Mouse (Mus musculus) left cerebral cortex, adult 18-20 months (tissue): ENCODE results near the gene Hnrnpa3. TPM values are rescaled to one million over a fixed set of nuclear protein-coding genes. Genes with fewer than 3 reads are reported as not detected.
"Not testable (repeated sequence)": the region's sequence is repeated elsewhere in the genome, so short reads cannot be mapped to it uniquely, and the experiment has no call there.

Source experiments
- DNase-seq, 2 experiments: peaks; one replicate each; pipeline ENCODE4 v3.0.0; 2021 to 2022; ENCODE audit warnings: low spot score in 2 of 2, mixed read lengths in 1 of 2
- total RNA-seq, 2 experiments: library from RNA; stranded (reverse); gene quantifications; 2 replicates each; pipeline ENCODE4 v1.2.3; 2021

Hnrnpa3 gene
- total RNA-seq, 2 experiments from 2014 or later: 268 to 300 TPM

DNA sequence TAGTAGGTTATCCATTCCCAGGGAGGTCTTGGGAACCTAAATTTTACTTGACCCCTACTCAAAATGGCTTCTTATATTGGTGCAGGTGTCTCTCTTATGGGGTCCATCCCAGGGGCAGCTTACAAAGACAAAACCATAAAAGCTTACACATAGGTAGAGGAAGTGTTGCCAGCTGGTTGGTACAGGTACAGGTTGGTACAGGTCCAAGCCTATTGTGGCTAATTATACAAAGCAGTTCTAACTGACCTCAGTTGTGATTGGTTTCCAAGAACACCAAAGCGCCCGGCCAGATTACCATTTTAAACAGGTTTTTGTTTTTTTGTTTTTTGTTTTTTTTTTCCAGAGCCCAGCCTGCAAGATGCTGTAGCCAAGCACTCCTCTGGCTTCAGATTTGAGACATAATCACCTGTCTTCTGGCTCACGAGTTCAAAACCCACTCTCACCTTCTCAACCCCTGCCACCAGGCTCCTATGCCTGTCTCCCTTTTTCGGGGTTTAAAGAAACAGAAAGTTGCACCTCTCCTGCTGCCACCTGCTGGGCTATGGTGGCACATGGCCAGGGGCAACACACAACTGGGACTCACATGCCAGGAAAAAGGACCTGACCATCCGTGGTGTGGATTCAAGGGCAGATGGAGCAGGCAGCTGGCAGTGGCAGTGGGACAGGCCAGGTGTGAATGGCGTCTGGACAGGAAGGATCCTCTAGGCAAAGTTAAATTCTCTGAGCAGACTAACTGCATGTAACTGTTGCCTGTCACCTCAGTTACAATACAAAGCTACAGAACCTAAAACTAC, 22.6 kb upstream of the Hnrnpa3 start:
- DNase-seq: no peak

DNA sequence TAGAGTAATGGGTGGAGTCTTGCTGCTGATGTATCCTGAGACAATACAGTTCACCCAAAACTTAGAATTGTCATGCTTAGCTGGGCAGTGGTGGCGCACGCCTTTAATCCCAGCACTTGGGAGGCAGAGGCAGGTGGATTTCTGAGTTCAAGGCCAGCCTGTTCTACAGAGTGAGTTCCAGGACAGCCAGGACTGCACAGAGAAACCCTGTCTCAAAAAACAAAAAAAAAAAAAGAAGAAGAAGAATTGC, 22.1 kb upstream of the Hnrnpa3 start:
- DNase-seq: not testable (repeated sequence)

DNA sequence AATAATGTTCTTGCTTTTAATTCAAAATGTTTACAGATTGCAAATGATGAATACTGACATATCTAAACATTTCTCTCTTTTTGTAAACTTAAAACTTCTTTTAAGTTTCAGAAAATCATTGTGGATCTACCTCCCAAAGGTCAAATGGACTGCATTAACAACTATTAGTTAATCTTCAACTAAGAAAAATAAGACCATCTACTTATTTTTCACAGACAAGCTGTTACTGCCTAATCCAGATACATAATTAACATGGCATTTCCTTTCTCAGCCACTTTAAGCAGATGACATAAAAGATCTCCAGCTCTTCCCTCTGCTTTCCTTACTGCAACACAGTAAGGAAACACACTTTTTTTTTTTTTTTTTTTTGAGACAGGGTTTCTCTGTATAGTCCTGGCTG, 21.7 kb upstream of the Hnrnpa3 start:
- no peak for DNase-seq

DNA sequence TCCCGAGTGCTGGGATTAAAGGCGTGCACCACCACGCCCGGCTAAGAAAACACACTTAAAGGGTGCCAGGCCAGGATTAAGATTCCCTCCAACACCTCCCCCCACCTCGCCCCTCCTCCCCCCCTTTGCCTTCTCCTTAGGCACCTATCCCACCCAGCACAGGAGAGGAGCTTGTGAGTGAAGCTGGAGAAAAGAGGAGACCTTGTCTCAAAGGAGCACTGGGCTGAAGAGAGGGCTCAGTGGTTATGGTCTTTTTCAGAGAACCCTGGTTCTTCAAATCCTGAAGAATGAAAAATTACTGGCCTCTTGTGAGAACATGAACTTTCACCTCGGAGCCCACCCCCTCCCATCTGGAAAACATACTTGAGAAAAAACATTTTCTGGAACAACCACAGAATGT, 21.2 kb upstream of the Hnrnpa3 start:
- DNase-seq: not testable (repeated sequence)

DNA sequence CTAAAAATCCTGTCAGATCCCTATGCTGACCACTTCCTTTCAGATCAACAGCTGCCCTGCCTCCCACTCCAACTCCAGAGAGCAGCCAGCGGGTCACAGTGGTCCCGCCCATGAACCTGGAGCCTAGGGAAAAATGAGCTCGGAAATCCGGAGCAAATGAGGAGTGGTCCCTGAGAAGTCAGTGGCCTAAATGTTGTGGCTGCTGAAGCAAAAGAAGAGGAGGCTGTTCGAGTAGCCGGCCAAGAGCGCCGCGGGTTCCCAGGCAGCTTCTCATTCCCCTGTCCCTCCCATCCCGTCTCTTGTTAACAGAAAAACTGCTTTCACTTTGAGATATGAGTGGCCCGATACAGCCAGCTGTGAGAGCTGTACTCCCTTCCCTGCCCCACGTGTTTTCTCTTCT, 19.5 kb upstream of the Hnrnpa3 start:
- DNase-seq: not testable (repeated sequence)

DNA sequence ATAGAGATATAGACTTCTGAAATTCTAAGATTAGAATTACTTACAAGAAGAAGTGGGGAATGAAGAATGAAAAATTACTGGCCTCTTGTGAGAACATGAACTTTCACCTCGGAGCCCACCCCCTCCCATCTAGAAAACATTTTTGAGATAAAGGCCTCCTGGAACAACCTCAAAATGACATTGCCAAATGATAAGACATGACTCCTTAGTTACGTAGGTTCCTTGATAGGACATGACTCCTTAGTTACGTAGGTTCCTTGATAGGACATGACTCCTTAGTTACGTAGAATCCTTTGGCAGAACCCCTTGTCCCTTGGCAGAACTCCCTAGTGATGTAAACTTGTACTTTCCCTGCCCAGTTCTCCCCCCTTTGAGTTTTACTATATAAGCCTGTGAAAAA, 16.7 kb upstream of the Hnrnpa3 start:
- DNase-seq: not testable (repeated sequence)

DNA sequence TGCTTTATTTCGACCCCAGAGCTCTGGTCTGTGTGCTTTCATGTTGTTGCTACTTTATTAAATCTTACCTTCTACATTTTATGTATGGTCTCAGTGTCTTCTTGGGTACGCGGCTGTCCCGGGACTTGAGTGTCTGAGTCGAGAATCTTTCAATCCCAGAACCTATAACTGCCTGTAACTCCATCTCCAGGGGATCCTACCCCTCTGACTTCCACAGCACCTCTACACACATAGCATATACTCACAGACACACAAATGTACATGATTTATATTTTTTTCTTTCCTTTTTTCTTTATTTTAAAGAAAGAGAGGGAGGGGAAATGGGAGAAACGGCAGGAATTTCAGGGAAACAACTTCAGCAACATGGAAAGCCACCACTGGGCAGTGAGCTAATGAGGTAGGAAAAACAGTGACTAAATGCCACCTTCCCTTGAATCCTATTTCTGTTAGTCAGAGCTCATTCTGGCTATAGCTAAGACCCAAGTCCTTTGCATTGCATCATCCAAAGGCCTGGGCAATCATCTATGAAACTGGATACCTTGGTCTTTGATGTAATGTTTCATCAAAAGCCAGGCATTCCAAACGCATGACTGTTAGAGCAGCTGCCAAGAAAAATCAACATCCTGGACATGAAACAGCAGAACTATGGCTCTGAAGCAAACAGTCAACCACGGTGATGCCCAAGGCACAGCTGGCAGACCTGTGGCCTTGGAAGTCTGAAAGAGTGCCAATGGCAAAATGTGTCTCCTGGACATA, 16.1 kb upstream of the Hnrnpa3 start:
- DNase-seq: no peak

DNA sequence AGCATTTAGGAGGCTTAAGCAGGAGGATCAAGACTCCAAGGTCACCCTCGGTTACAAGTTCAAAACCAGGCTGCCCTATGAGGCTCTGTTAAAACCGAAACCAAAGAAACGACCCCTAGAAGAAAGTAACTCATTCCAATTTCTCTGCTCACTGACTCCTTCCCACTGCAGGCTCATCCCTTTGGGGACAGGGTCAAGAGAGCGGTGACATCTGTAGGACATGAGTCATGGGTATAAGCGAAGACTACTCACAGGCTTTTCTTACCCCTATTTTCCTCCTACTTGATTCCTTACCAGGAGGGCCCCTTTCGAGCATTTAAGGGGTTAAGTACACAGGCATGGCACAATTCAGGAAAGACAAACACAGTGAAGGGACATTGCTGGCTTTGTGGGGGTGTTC, 15.1 kb upstream of the Hnrnpa3 start:
- DNase-seq: no peak

DNA sequence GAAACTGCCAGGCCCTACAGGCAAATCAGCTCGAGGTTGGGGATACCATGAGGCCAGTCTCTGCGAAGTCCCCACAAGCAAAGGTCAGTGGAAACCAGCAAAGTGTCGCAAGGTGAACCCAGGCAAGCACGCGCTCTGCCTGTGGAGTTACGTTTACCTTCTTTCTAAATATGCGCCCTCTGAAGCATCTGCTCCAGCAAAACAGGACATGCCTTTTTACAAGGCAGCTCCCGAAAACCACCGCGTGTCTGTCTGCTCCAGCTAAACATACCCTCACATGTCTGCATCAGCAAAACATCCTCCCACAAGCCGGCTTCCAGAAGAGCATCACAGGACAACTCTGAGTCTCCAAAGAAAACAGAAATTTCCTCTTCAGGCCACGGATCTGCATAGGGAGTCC, 13.8 kb upstream of the Hnrnpa3 start:
- DNase-seq: no peak

DNA sequence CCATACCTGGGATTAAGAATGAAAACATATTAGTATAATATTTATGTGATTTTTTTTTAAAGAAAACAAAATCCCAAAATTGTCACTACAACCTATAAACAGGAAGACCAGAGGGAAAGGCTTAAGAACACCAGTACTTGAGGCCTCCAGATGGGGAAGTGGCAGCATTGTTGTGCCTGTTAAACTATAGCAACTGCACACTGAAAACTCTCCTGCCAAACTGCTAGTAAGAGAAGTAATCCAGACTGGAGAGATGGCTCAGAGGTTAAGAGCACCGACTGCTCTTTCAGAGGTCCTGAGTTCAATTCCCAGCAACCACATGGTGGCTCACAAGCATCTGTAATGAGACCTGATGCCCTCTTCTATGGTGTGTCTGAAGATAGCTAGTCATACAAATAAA, 8.6 kb upstream of the Hnrnpa3 start:
- DNase-seq: no peak

DNA sequence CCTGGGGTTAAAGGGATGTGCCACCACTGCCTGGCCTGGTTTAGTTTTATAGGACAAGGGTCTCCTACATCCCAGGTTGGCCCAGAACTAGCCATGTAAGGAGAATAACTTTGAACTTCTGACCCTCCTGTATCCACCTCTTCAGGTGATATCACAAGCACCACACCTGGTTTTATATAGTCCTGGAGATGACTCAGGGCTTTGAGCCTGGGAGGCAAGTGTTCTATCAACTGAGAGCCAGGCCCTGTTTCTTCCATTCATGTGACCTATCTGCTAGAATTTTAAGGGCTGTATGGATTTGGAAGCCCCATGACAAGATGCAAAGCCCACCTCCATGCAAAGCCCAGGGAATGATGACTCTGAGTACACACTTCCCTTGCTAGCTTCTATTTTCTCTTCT, 5.9 kb upstream of the Hnrnpa3 start:
- DNase-seq: no peak

DNA sequence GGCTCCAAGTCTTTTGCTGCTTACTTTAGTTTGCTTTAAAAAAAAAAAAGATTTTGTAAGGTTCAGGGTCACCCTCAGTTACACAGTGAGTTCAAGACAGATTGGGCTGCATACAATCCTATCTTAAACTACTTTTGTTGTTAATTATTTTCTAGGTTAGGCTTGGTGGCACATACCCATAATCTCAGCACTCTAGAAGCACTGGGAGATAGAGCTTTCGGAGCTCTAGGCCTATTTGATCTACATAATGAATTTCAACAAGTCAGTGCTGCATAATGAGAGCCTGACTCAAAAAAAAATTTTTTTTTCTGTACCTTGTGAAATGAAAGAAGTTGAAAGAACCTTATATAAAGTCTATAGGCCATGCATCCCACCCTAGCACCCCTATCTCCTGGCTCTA, 4.4 kb upstream of the Hnrnpa3 start:
- DNase-seq: no peak

DNA sequence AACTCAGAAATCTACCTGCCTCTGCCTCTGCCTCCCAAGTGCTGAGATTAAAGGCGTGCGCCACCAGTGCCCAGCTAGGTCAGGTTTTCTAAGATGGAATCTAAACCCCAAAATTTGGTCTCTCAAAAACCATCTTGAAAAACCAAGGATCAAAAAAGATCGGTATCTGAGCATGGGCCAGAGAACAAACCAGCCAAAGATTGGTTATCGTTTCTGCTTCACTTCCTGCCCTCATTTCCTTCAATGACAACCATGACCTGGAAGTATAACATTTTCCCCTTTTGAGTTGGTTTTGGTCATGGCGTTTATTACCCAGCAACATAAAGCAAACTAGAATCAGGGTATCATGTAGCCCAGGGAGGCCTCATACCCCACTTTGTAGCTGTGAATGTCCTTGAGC, 2.1 kb upstream of the Hnrnpa3 start:
- no peak for DNase-seq

DNA sequence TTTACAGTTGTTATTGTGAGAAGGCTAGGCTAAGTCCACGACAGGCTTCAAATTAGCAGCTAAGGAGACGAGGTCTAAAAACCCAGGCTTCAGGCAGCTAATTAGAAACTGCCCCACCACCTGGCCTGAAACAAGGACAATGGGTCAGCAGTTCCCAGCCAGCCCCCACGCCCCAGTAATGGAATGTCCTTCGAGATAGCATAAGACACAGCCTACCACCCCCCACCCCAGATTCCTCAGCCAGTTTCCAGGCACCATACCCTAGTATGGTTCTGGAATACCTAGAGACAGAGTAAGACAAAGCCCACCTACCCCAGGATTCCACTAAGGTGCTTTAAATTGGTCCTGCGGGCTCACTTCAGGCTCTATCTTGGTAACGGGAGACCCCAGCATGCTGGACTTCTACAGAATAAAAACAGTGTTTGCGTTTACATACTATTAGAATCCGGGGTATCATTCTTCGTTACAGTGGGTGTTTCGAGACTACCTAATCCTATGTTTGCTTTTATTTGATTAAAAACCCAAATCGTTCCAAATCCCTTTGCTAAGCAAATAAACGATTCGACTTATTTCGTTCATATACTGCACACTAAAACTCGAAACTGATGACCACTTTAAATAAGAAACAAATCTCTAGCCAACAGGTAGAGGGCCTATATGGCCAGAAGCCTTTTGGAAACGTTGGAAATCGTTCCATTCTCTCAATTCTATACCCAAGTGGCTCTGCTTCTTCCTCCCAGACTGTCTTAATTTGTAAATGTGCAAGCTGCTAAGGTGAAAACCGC, 962 bp upstream of the Hnrnpa3 start:
- no peak for DNase-seq

DNA sequence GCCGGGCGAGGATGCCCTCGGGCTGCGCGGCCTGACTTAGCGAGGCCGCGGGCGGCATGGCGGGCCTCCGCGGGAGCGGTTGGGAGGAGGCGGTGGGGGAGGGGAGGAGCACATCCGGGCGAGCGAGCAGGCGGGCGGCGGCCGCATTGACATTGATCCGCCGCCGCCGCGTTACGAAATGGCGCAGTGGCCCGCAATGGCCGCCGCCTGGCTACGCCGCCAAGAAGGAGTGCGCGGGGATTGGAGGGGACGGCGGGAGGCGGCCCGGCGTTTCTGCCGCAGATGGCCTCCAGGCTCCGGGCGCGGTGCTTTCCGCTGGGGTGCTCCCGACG, 534 bp downstream of the Hnrnpa3 start:
- DNase-seq: peak; percentile 93 to 94

DNA sequence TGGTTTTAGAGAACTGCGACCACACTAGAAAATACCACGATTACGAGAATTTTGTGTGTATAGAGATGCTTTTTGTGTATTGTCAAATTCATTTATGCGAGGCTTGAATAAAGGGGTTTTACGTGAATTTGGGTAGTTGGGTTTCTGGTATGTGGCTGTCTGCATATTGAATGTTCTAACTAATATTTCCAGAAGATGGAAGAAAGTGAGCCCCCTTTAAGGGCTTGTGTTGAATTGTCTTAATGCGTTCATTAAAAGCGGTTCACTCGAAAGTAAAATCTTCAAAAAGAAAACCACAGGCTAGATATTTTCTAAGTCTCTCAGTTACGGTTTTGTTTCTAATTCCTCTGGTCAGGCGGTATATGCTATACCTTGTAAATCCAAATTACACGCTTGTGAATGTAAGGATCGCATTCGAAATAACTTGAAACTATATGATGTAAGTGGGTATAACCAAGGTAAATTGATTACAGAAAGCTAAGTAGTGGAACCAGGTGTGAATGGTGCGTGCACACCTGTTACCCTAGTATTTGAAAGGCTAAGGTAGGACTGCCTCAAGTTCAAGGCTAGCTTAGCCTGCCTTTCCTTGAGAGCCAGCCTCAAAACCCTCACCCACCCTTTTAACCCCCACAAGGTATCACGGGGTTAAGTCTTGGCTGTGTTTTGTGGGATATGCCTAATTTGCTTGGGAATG, 1.3 kb downstream of the Hnrnpa3 start:
- no peak for DNase-seq

DNA sequence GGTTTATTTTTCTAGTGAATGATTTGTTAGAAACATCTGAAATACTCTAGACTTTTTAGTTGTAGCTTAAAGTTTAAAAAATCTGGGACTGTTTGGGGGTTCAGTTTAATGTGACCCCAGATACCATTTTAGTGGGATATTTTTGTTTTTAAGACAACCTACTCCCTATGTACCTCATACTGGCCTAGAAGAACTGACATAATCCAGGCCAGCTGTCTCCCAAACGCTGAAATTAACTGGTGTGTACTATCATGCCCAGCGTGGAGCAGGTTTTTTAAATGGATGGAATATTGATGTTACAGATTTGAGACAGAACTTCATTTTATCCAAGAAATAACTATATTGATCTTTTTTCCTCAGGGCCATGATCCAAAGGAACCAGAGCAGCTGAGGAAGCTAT, 2.0 kb downstream of the Hnrnpa3 start:
- DNase-seq: no peak

DNA sequence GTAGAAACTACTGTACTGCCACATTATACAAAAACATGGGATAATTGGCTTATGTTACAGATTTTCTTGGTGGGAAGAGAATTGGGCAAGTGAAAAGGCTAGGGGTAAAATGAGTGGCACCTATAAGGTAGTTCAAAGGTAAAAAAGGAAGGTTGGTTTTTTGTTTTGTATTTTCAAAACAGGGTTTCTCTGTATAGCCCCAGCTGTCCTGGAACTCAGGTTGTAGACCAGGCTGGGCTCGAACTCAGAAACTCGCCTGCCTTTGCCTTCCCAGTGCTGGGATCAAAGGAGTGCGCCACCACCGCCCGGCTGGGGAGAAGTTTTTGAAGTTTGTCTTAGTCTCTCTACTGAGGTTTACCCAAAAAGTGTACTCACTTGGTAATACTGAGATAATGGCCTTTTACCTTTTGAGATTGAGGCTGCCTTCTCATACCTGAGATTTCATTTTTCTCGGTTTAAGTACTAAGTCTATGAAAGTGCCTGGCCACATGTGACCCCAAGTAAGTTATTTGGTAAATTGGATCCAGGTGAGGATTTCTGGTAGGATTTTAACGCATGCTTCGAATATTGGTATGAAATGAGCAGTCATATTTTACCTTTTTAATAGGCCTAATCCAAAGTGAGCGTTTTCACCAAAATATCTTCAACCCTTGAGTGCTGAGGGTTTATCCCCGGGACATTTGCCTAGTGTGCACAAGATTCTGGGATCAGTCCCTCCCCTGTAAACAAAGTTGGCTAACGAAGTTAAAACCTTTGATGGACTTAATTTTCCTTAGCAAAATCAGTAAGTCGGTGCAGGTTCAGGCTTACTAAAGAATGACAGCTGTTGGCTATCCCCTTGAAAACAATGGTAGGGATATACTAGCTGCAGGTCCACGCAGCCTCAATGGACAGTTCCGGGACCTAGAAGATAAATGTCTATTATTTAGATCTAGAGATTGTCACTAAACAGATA, 10.7 kb downstream of the Hnrnpa3 start:
- DNase-seq: no peak

DNA sequence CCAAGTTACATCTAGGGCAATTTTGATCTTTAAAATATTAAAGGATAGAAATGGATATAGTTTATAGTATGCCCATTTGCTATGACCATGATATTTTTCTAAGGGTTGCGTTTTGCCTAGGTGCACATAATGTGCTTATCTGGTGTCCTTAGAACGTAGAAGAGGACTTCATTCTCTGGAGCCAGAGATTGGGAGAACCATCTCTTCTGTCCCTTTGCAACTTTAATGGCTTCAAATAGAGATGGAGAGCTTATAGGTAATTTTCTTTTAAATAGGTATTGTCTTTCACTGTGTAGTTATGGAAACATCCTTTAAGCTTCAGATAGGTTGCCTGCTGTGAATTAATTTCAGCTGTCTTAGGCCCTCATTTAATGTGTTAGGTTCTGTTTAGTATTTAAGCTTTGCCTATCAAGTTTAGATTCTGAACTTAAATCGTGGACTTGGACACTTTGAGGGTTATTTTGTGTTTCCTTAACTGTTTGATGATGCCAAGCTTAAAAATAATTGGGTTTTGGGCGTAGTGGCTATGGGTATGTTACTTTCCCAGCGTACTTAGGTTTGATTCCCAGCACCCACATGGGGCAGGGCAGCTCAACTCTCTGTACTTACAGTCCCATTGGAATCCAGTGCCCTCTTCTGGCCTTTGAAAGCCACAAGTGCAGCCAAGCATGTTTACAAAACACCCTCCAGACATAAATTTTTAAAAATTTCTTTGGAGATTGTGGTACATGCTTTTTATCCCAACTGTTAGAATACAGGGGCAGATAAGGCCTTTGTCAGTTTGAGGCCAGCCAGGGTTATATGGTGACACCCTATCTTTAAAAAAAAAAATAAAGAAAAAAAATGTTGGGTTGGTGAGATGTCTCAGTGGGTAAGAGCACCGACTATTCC, 11.6 kb downstream of the Hnrnpa3 start:
- no peak for DNase-seq

DNA sequence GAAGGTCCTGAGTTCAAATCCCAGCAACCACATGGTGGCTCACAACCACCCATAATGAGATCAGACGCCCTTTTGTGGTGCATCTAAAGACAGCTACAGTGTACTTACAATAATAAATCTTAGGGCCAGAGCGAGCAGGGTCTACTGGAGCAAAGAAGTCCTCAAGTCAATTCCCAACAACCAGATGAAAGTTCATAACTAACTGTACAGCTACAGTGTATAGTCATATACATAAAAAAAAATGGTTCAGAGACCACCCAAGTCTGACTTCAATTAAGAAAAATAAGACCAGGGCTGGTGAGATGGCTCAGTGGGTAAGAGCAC, 12.2 kb downstream of the Hnrnpa3 start:
- no peak for DNase-seq
